Mouse (Mus musculus): ENCODE results near the gene Txn2.

The Txn2 gene

DNA sequence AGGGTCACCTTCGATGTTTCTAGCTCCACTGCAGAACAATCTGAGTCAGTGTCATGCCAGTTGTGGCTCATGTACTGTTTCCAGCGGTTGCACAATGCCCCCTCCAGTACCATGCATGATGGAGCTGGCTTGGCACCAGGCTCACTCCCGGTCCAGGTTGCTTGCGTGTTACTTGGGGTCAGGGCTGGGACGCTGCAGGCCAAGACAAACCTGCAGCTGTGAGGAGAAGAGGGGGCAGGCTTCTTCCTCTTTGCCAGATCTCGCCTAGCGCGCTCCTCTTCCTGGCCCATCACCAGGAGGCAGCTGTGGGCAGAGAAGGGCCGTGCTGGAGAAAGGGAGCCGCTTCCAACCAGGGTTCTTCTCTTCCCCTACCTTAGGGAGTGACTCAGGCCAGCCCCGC lies 5.5 kb upstream of the Txn2 start:
- no peak for DNase-seq (ENCODE audit: low read depth, low spot score)

GRCm38 (mm10) chr15:77933770-77934169 lies 5.0 kb upstream of the Txn2 start:
- peak; percentile 90 for DNase-seq (ENCODE audit: low read depth, low spot score)

DNA sequence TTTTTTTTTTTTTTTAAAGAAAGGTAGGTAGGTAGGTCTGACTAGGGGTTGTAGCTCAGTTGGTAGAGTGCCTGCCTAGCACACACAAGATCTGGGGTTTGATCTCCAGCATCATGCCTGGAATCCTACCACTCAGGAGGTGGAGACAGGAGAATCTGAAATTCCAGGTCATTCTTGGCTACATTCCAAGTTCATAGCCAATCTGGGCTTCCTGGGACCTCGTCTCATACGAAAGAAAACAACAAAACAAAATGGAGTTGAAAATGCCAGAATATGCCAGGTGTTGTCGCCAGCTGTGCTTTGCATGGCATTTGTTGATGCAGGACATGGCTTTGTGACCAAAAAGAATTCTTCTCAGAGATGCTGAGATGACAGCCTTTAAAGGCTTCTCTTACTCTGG lies 4.4 kb upstream of the Txn2 start:
- no peak for DNase-seq (ENCODE audit: low read depth, low spot score)

DNA sequence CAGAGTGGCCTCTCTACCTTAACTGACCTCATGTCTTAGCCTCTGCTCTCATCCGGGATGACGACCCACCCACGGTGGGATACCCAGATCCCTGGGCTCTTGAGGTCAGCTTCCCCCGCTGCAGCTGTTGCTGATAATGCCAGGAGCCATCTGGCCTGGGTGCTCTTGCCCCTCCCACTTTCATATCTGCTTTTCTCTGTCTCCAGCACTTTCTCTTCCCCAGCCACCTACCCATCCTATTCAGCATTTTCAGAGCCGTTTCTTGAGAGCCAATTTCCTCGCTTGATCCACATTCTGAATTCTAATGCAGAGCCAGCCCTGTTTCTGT lies 2.8 kb upstream of the Txn2 start:
- no peak for DNase-seq (ENCODE audit: low read depth, low spot score)

GRCm38 (mm10) chr15:77930986-77931688 lies 2.3 kb upstream of the Txn2 start:
- DNase-seq (ENCODE audit: low read depth, low spot score) = no peak

DNA sequence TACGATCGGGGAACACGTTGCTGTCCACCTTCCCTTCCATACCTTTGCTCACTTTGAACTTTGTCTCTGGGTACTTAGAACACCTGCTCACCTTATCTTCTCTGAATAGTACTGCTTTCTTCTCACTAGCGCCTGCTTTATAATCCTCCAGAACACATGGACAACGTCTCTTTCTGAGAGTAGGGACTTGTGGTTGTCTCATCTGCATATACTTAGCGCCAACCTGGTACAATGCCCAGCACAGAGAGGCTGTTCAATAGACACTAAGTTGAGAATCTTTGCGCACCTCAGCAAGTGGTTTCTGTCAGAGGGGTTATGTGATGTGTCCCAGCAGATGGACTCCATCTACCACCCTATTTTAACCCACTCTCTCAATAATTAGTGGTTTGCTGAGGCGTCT lies 998 bp upstream of the Txn2 start:
- no peak for DNase-seq (ENCODE audit: low read depth, low spot score)

GRCm38 (mm10) chr15:77928091-77928490 lies 715 bp downstream of the Txn2 start:
- DNase-seq (ENCODE audit: low read depth, low spot score) = no peak

DNA sequence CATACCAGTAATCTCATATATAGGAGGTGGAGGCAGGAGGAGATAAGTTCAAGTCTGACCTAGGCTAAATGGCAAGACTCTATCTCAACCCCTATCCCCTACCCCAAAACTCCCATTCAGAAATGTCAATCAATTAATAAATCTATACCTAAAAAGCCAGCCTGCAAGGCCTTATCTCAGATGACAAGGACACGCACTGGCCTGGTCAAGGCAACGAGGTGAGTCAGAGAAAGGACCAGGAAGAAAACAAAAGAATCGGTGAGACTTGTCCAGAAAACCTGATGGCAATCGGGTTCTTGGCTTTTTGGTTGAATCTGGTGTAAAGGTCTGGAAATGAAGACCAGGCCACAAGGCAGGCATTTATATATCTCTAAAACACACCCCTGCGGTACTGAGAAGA lies 1.9 kb downstream of the Txn2 start:
- no peak for DNase-seq (ENCODE audit: low read depth, low spot score)

- no peak for DNase-seq (ENCODE audit: low read depth, low spot score)
These were observed 3.6 kb downstream of the Txn2 start for GRCm38 (mm10) chr15:77925195-77925594.

- peak; percentile 54 for DNase-seq (ENCODE audit: low read depth, low spot score)
These were observed 5.4 kb downstream of the Txn2 start for GRCm38 (mm10) chr15:77923267-77924035.

DNA sequence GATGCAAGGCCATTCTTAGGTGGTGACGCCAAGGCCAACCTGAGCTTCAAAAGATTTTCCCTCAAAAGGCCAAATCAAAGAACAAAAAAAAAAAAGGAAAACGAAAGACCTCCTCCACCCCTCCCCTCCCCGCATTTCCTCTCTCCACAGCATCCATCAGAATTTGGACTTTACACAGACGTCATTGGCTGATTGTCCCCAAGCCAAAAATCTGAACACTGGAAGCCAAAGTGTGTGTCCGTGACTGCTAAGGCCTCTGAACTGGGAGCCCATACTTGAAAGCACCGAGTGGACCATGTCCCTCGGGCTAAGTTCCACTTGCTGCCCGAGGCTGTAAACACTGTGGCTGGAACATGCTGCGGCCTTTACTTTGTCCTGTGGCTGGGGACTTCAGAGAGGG lies 6.1 kb downstream of the Txn2 start:
- no peak for DNase-seq (ENCODE audit: low read depth, low spot score)

GRCm38 (mm10) chr15:77921636-77922035 lies 7.2 kb downstream of the Txn2 start:
- DNase-seq (ENCODE audit: low read depth, low spot score) = no peak

DNA sequence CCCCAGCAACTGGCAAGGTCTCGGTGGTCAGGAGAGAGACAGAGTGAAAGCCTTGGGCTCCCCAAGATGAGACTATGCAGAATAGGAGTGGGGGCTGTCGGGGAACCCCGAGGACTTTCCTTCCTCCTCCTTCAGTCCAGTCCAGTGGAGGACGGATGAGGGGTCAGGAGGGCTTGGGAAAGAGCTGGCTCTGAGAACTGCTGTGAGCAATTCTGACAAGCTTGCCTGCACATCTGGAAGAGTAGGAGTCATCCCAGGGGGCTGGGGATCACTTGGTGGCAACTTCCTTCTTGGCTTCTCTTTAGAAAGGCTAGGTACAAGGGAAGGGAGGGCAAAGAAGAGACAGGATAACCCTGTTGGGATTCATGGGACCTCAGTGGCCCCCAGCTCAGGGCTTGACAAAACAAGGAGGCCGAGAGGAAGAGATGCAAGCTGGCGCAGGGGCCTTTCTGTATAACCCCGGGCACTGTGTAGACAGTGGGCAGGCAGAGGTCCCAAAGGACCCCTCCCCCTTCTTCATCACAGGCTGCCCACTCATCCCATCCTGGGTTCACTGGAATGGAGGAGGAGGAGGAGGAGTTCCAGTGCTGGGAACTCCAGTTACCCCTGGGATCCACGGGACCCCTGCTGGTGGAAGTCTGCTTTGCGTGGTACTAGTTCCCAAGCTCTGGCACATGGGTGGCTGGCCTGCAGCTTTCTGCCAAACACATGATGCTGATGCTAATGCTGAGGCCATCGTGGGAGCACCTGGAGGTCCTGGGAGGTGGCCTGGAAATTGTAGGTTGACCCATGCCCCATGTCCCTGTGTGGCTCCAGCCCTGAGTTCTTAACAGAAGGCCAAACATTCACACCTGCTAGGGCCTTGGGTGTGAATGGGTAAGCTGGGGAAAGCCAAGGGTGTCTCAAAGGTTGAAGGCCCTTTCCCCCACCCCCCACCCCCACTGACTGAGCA lies 8.0 kb downstream of the Txn2 start:
- DNase-seq (ENCODE audit: low read depth, low spot score) = no peak

- DNase-seq (ENCODE audit: low read depth, low spot score) = no peak
These were observed 9.4 kb downstream of the Txn2 start for GRCm38 (mm10) chr15:77919441-77919840.

DNA sequence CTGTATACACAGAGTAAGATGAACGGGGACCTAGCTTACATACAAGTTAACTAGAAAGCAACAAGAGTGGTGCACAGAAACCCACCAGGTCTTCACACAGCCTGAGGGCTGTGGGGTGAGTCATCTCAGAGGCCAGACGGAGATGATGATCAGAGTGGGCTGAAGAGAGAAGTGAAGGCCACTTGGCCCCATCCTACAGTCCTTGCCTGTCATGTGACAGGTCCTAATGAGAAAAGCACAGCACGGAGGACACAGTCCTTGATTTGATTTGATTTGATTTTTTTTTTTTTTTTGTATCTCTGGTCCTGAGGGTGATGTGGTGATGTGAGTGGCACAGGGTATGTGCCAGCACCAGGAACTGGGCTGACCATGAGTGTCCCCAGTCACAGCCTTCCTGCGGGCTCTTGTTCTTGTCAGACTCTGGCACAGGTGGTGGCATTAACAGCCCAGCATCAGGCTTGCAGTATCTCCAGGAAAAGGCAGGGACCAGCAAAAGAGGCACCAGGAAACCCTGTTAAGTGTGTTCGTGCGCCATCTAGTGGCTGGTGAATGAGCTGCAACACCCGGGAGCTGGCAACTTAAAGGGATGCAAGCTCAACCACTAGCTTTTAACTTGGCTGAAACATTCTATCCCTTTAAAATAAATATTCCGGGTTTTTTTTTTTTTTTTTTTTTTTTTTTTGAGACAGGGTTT lies 11.8 kb downstream of the Txn2 start:
- DNase-seq (ENCODE audit: low read depth, low spot score) = peak; percentile 92

DNA sequence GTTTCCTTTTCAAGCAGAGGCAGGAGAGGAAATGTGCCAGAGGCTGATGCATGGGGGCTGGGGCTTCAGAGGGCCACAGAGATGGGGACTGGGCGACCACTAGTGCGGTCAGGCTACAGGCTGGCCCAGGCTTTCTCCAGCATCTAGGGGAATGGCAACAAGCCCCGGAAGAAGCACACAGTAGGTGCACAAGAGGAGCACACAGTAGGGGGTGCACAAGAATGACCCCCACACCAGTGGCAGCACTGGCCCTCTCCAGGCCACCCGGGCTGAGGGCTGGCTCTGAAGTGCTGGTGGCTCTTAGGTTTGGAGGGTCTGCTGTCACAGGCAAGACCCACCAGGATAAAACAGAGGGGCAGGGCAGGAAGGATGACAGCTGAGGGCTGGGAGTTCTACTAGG lies 13.5 kb downstream of the Txn2 start:
- no peak for DNase-seq (ENCODE audit: low read depth, low spot score)

- no peak for DNase-seq (ENCODE audit: low read depth, low spot score)
These were observed 14.3 kb downstream of the Txn2 start for GRCm38 (mm10) chr15:77914507-77914906.

DNA sequence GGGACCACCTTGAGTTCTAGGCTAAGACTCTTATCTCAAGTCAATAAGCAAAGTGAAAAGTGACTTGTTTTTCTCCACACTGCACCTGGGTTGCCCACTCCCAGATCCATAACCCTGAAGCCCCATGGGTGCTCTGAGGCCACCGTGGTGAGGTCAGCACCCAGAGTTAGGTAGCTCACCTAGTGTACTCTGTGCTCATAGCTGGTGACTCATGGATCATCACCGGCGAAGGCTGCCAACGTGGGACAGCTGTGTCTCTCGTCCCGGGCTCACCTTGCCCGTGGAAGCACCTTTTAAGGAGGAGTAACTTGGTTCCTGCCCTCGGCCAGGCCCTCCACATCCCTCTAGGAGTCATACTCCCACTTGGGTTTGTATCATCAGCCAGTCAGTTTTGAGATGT lies 15.8 kb downstream of the Txn2 start:
- DNase-seq (ENCODE audit: low read depth, low spot score) = no peak

DNA sequence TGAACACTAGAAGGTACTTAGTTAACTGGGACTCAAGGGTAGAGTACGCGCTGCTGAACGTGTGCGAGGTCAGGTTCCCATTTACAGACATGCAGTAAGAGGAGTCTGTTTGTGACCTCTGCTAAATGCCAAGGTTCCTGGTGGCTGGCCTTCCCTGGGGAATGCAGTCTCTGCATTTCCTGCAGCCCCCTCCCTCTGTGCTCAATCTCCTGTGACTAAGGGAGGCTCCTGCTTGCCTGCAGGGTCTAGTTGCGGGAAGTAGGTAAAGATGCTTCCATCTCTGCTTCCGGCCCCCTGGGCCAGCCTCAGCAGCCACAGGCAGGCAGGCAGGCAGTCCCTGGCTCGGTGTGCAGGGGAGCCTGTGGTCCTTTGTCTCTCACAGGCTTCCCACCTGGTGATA lies 16.2 kb downstream of the Txn2 start:
- DNase-seq (ENCODE audit: low read depth, low spot score) = peak; percentile 75

DNA sequence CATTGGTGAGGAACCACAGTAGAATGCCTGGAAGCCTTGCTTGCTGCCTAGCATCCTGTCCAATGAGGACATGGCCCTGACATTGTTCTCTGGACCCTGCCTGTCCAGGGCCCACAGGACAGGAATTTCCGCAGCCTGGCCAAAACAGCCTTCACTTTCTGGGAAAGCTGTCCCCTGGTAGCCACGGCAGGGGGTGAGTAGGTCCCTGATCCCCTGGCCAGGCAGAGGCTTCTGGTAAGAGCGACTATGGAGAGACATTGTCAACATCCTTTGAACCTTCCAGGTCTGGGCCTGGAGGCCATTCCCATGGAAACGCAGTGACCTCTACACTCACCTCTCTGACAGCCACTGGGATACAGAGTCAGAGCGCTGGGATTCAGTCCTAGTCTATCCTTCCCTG lies 16.8 kb downstream of the Txn2 start:
- DNase-seq (ENCODE audit: low read depth, low spot score) = no peak

DNA sequence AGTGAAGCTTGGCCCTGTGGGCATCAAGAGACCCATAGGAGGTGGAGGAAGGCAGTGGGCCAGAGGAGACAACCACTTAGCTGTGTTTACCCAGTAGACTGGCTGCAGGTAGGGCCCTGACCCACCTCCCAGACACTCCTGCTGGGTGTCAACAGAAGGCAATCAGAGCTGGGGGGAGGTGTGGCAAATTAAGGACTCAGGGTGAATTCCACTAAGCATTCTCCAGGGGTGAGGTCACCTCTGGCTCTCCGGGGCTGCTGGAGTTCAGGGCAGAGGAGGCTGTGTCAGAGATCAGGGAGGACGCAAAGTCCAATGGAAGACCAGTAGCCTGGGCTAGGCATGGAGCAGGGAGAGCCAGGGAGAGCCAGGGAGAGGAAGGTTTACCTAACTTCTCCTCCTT lies 17.7 kb downstream of the Txn2 start:
- DNase-seq (ENCODE audit: low read depth, low spot score) = peak; percentile 92

Measured in R1 (cell line).